Mouse (Mus musculus): ENCODE data around the gene Dcakd. TPM values are rescaled to one million over a fixed set of nuclear protein-coding genes. Genes with fewer than 3 reads are reported as not detected.
A peak's percentile ranks its signal among the peaks of the same experiment; 100 is the strongest.
"Not testable (repeated sequence)": the region's sequence is repeated elsewhere in the genome, so short reads cannot be mapped to it uniquely, and the experiment has no call there.

The Dcakd gene
- total RNA-seq, 2 experiments from 2014 or later, result 60.9 to 72.9 TPM

- DNase-seq, result no peak
Measured at GRCm38 (mm10) chr11:102981151-102981890, 46.8 kb downstream of the Dcakd start.

- peak; percentile 44 to 50 for DNase-seq
Measured at GRCm38 (mm10) chr11:102978052-102978666, 50.0 kb downstream of the Dcakd start.

- not testable (repeated sequence) for DNase-seq
Measured at GRCm38 (mm10) chr11:102975966-102976365, 52.2 kb downstream of the Dcakd start.

- no peak for DNase-seq
Measured at GRCm38 (mm10) chr11:102972326-102972725, 55.8 kb downstream of the Dcakd start.

DNA sequence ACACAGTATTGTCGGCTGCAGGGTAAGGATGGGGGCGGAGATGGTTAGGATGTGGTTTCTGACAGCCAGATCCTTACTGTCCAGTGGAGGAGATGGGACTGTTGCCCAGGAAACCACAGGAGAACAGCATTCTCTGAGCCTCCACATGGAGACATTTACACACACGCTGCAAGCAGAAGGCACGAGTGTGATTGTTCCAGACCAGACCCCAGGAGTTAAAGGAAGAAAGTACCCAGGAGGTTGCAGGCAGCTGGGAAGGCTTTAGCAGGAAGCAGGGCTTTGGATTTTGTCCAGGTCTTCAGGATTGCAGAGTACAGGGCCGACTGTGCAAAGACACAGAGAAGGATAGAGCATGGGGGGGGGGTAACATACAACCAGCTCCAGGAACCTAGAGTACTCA, 56.5 kb downstream of the Dcakd start:
- DNase-seq, result no peak

DNA sequence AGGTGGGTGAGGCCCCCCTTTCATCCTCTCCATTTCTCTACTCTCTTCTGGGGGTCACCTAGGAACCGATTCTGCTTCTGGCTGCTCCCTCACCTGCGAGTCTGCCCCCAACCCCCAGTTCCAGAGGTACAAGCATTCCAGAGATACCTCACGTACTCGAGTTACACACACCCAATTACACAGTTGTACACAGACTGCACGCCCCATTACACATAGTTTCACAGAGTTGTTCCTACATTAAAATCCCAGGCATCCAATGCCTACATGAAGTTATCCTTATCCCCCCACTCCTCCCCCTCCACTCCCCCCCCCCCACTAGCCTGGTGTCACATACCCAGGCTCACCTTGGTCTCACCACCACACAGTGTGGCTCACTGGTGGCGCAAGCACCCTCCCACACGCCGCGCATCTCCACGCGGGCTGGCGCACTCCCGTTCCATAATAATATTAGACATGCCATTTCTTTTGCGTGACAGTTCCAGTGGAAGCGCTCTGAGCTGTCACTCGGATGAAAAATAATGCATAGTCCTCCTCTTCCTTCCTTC, 63.5 kb downstream of the Dcakd start:
- DNase-seq, result no peak

GRCm38 (mm10) chr11:102963855-102964546, 64.1 kb downstream of the Dcakd start:
- no peak for DNase-seq

- DNase-seq, result no peak
Measured at GRCm38 (mm10) chr11:102963246-102963854, 64.8 kb downstream of the Dcakd start.

- DNase-seq, result no peak
Measured at GRCm38 (mm10) chr11:102962861-102963245, 65.3 kb downstream of the Dcakd start.

DNA sequence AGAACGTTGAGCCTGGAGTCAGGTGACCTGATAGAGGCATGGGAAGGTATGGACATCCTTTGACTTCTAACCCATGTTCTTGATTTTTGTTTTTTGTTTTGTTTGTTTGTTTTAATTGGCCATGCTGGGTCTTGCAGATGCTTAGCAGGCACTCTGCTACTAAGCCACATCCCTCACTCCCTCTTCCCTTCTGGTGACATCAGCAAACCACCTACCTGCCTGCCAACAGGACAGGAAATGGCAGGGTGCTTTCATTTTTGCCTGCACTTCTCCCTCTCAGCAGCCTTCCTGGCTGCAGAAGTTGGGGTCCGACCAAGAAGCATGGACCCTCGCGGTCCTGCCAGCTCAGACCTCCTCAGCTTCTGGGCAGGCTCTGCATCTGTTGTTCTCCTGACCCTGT, 67.1 kb downstream of the Dcakd start:
- DNase-seq, result no peak

DNA sequence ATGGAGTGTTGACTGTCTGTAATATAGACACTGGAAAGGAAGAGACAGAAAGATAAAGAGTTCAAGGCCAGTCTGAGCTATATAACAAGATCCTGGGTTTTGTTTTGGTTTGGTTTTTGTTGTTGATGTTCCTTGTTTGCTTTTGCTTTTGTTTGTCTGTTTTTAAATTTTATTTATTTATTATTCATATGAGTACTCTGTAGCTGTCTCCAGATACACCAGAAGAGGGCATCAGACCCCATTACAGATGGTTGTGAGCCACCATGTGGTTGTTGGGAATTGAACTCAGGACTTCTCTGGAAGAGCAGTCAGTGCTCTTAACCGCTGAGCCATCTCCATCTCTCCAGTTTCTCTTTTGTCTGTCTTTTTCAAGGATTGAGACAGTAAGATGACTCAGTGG, 69.3 kb downstream of the Dcakd start:
- DNase-seq, result no peak

DNA sequence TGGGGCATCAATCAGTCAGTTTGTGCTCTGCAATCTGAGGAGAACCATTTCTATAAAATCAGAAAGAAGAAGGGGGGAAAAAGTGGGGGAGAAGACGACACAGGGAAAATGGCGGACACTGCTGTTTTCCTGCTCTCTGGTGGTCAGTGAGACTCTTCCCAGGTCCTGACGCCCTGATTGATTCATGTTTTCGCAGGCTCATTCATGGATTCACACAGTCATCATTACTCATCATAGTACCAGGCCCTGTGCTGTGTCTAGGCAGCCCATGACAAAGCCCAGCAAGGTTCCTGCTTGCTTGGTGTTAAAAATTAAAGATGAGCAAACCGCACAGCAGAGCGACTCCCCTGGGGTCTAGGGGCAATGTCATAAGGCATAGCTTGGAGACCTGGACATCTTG, 69.7 kb downstream of the Dcakd start:
- DNase-seq, result no peak

DNA sequence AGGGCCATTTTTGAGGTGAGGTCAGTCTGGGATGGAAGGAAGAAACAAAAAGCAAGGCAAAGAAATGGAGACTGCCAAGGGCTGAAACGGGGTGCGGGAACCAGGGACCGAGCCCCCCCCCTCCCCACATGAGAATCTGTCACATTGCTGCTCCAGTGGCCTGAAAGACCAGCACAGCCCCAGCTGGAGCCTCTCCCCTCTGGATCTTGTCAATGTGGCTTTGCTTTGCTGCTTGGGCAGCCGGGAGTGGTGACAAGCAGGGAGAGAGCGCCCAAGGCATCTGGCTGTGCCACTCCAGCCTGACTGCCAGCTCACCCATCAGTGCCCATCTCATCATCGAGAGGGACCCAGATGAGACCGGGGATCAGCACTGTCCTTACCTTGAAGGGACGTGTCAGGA, 70.4 kb downstream of the Dcakd start:
- DNase-seq, result no peak

GRCm38 (mm10) chr11:102956962-102957614, 71.0 kb downstream of the Dcakd start:
- DNase-seq, result peak; percentile 38 to 47

GRCm38 (mm10) chr11:102952922-102953321, 75.2 kb downstream of the Dcakd start:
- DNase-seq, result no peak

DNA sequence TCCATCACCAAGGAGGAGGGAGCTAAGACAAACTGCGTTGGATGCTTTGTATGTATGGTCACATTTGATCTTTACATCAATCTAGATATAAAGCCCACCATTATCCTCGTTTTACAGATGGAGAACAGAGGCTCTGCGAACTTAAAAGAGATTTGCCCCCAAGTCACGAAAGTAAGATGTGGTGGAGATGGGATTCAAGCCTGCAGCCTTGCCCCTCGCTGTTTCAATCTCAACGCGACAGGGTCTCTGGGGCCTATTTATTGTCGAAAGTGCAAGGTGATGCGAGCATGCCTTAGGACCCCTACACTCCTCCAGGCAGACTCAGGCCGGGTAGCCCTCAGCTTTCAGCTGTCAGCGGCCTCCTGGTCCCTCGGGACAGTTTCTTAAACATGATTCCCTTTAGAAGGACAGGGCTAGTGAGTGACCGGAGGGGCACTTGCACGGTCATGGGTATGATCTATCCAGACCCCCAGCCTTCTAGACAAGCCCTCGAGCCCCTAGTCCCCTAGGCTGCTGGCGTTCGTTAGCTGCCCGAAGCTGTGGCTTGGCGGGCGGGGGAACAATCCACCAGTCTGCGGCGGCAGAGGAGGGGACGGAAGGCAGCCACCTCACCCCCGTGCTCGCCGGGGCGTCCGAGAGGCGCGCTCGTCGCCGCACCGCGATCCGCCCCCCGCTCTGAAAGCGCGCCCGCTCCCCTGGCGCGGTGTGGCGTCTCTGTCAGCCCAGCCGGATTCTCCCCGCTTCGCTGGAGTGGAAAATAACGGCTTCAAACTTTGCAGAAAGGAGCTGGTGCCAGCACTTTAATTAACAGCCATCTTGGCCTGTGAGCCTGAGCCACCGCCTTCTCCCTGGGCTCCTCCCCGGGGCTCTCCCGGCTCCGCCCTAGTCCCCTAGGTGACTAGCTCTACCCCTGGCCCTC, 79.8 kb downstream of the Dcakd start:
- peak; percentile 47 to 63 for DNase-seq

- no peak for DNase-seq
Measured at GRCm38 (mm10) chr11:102946992-102947343, 81.2 kb downstream of the Dcakd start.

DNA sequence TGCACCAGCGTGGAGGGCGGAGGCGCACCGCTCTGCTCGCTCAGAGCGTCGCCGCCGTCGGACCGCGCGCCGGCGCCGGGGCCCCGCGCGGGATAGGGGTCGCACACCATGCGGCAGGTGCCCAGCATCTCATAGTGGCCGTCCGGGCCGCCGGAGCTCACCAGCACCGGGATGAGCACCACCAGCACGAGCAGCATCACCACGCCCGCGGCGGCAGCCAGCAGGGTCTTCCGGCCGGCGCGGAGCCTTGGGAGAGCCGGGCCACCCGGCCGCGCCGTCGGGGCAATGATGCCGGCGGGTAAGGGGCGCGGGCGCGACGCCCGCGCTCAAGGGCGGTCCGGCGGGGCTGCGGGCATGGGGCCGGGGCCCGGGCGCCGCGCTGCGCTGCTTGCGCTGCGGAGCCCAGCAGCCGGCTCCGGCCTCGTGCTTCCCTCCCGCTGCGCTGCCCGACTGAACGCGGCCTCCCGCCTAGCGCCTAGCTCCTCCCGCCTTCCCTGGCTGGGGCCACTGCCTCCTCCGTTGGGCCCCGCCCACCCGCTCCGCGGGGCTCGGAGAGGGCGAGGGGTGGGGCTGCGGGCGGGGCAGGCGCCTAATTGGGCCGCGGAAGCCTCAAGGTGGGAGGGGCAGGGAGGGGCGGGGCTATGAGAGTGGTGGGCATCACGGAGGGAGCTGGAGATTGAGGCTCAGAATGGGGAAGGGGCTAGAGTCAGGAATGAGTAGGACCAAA, 81.7 kb downstream of the Dcakd start, which contains the start of gene C1ql1:
C1ql1 (minus strand) TSS at position 424 of the 727 bp plus-strand sequence.
- peak; percentile 82 to 91 for DNase-seq

- DNase-seq, result peak in 1 of 2 experiments; percentile 15
Measured at GRCm38 (mm10) chr11:102945306-102946264, 82.5 kb downstream of the Dcakd start.
